ENCODE assay signal across 12 mouse cellular contexts in the genomic region with DNA sequence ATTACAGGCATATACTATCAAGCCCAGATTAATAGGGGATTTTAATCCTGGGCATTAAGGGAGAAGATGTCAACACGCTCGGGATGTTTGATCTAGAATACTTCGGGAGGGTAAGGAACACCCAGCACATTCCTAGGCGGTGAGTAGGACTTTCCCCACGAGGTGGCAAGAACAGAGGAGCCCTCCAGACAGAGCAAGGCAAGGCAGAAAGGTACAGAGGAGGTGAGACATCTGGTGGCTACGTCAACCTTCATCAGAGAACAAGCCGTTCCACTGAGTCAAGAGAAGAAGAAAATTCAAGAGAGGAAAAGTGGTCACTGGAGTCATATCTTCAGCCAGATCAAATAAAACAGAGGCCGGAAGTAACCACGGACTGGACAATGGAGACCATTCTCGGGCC. TPM values are rescaled to one million over a fixed set of nuclear protein-coding genes. Genes with fewer than 3 reads are reported as not detected.
DNase-seq lines count a peak whose midpoint lies in the region; ATAC-seq and TF ChIP-seq lines count a peak whose summit lies in the region.
"Had no signal": no experiment of that assay in that cellular context is flagged by ENCODE, and none has a peak within 500 bp of the region (broad histone marks: within the 10 kb centered on the region; RNA-seq: fewer than 3 reads in every experiment).

No protein-coding gene starts in this region.

- ATAC-seq in liver, embryonic 11.5 days (replicated peaks; ENCODE audit: low FRiP score) = no peak
- ATAC-seq in liver, embryonic 12.5 days = no peak
- no peak for ATAC-seq in liver, embryonic 13.5 days (ENCODE audit: low read depth)

- TF ChIP-seq CTCF in olfactory bulb, adult 2 months (IDR thresholded peaks at IDR 0.05; ENCODE audit: insufficient read depth, low read depth, low read length) = no peak
- no peak for TF ChIP-seq CTCF in thymus, adult 2 months (IDR thresholded peaks at IDR 0.05; ENCODE audit: borderline replicate concordance, control insufficient read depth, extremely low read depth, insufficient read depth, low read length, poor library complexity)

- 26% methylated on average over 10 of the region's 10 CpGs for WGBS in heart, embryonic 10.5 days
- WGBS in liver, embryonic 11.5 days = 37% methylated on average over 10 of the region's 10 CpGs
- WGBS in liver, embryonic 12.5 days (ENCODE audit: insufficient replicate concordance) = 32% methylated on average over 10 of the region's 10 CpGs
- WGBS in liver, embryonic 13.5 days (ENCODE audit: insufficient replicate concordance) = 34% methylated on average over 10 of the region's 10 CpGs
- 45% methylated on average over 10 of the region's 10 CpGs for WGBS in olfactory bulb, adult 2 months
- 45% methylated on average over 10 of the region's 10 CpGs for WGBS in thymus, adult 2 months

- H3K27ac ChIP-seq in heart, embryonic 10.5 days = peak overlapping the region; percentile 84
- peak overlapping the region; percentile 32; the same call in 1 of the 2 replicates for H3K27ac ChIP-seq in liver, embryonic 11.5 days (ENCODE audit: low read depth, low read length)
- H3K27ac ChIP-seq in liver, embryonic 12.5 days = no peak overlapping the region
- H3K27ac ChIP-seq in liver, embryonic 13.5 days = 0 out of 2 replicates have a peak overlapping the region, but pooled peaks have one; percentile 0
- H3K27ac ChIP-seq in olfactory bulb, adult 2 months (ENCODE audit: insufficient read depth, low read depth, low read length) = peak overlapping the region; percentile 91
- no peak overlapping the region for H3K27ac ChIP-seq in thymus, adult 2 months (ENCODE audit: control insufficient read depth, insufficient read depth, low read length)

- no peak overlapping the region for H3K9ac ChIP-seq in liver, embryonic 11.5 days (ENCODE audit: low read depth, low read length)
- H3K9ac ChIP-seq in liver, embryonic 12.5 days = no peak overlapping the region
- H3K9ac ChIP-seq in liver, embryonic 13.5 days = no peak overlapping the region

- no peaks in the 10 kb centered on the region for H3K36me3 ChIP-seq in heart, embryonic 10.5 days
- no peaks in the 10 kb centered on the region for H3K36me3 ChIP-seq in liver, embryonic 11.5 days (ENCODE audit: control insufficient read depth, insufficient read depth, low read length)
- no peaks in the 10 kb centered on the region for H3K36me3 ChIP-seq in liver, embryonic 12.5 days
- no peaks in the 10 kb centered on the region for H3K36me3 ChIP-seq in liver, embryonic 13.5 days
- no peaks in the 10 kb centered on the region for H3K36me3 ChIP-seq in thymus, adult 2 months (ENCODE audit: control insufficient read depth, insufficient read depth, low read length)

- no peak for TF ChIP-seq POLR2A in olfactory bulb, adult 2 months (IDR thresholded peaks at IDR 0.05; ENCODE audit: insufficient read depth, low read depth, low read length)
- TF ChIP-seq POLR2A in thymus, adult 2 months (IDR thresholded peaks at IDR 0.05; ENCODE audit: control insufficient read depth, extremely low read depth, insufficient read depth, low read length, poor library complexity) = no peak

- H3K4me3 ChIP-seq in heart, embryonic 10.5 days = peak overlapping the region; percentile 62
- H3K4me3 ChIP-seq in liver, embryonic 11.5 days (ENCODE audit: low read depth, low read length) = no peak overlapping the region
- no peak overlapping the region for H3K4me3 ChIP-seq in liver, embryonic 12.5 days
- no peak overlapping the region for H3K4me3 ChIP-seq in liver, embryonic 13.5 days (replicated peaks)
- H3K4me3 ChIP-seq in olfactory bulb, adult 2 months (ENCODE audit: insufficient read depth, low read depth, low read length) = 0 out of 2 replicates have a peak overlapping the region, but pooled peaks have one; percentile 20
- no peak overlapping the region for H3K4me3 ChIP-seq in thymus, adult 2 months (ENCODE audit: control insufficient read depth, insufficient read depth, low read length)

- peaks cover 57% of the 10 kb centered on the region for H3K4me1 ChIP-seq in heart, embryonic 10.5 days
- H3K4me1 ChIP-seq in liver, embryonic 11.5 days (replicated peaks; ENCODE audit: control insufficient read depth, insufficient read depth, low read length) = peaks cover 37% of the 10 kb centered on the region
- peaks cover 69% of the 10 kb centered on the region for H3K4me1 ChIP-seq in liver, embryonic 12.5 days
- peaks cover 64% of the 10 kb centered on the region for H3K4me1 ChIP-seq in liver, embryonic 13.5 days (replicated peaks)
- peaks cover 34% of the 10 kb centered on the region for H3K4me1 ChIP-seq in olfactory bulb, adult 2 months (ENCODE audit: control insufficient read depth, insufficient read depth, low read length)
- H3K4me1 ChIP-seq in thymus, adult 2 months (replicated peaks; ENCODE audit: control insufficient read depth, insufficient read depth, low read length) = peaks cover 12% of the 10 kb centered on the region

- H3K9me3 ChIP-seq in heart, embryonic 10.5 days = no peaks in the 10 kb centered on the region
- no peaks in the 10 kb centered on the region for H3K9me3 ChIP-seq in liver, embryonic 11.5 days (ENCODE audit: control insufficient read depth, low read length)
- H3K9me3 ChIP-seq in liver, embryonic 12.5 days (replicated peaks) = no peaks in the 10 kb centered on the region
- no peaks in the 10 kb centered on the region for H3K9me3 ChIP-seq in liver, embryonic 13.5 days (replicated peaks)

- H3K27me3 ChIP-seq in heart, embryonic 10.5 days (ENCODE audit: insufficient read depth, poor library complexity, severe bottlenecking) = peaks cover 8% of the 10 kb centered on the region
- H3K27me3 ChIP-seq in liver, embryonic 11.5 days (replicated peaks; ENCODE audit: control insufficient read depth, insufficient read depth, low read length) = peaks cover 10% of the 10 kb centered on the region; the same call in 1 of the 2 replicates
- peaks cover 43% of the 10 kb centered on the region for H3K27me3 ChIP-seq in liver, embryonic 12.5 days (replicated peaks)
- peaks cover 37% of the 10 kb centered on the region for H3K27me3 ChIP-seq in liver, embryonic 13.5 days
- no peaks in the 10 kb centered on the region for H3K27me3 ChIP-seq in thymus, adult 2 months (ENCODE audit: control insufficient read depth, insufficient read depth, low read length)
- H3K27me3 ChIP-seq: CH12.LX had no signal

- H3K4me2 ChIP-seq in liver, embryonic 11.5 days = peak overlapping the region; percentile 67
- no peak overlapping the region; the same call in 1 of the 2 replicates for H3K4me2 ChIP-seq in liver, embryonic 12.5 days
- no peak overlapping the region for H3K4me2 ChIP-seq in liver, embryonic 13.5 days

- no peak for DNase-seq in heart, embryonic 10.5 days (ENCODE audit: low spot score)
- DNase-seq in heart, postnatal 4 days = no peak
- no peak for DNase-seq in liver, embryonic 11.5 days (ENCODE audit: low spot score)
- DNase-seq in liver, embryonic 13.5 days = no peak
- DNase-seq in thymus, adult 2 months = no peak
- no peak for DNase-seq in layer of hippocampus, adult 9-11 months
- DNase-seq: adrenal gland, adult 8-10 months; layer of hippocampus, postnatal 36 days had no signal

RNA-seq across cellular contexts. Expression of gene Calm2, which starts 26.1 kb away (rescaled TPM):
- polyA plus RNA-seq in heart, embryonic 10.5 days (2016; fragmentation: Nextera tagmentation; extraction: Ambion mirVana) = 738 and 942 TPM in 2 replicates
- 100 to 1,000 TPM; 289 to 299 TPM for total RNA-seq in heart, postnatal 4 days (2021)
- 744 and 764 TPM in 2 replicates for polyA plus RNA-seq in liver, embryonic 11.5 days (2014; fragmentation: Nextera tagmentation; extraction: Ambion mirVana)
- 401 and 435 TPM in 2 replicates for polyA plus RNA-seq in liver, embryonic 12.5 days (2016; fragmentation: Nextera tagmentation; extraction: Ambion mirVana)
- polyA plus RNA-seq in liver, embryonic 13.5 days (2015; fragmentation: Nextera tagmentation; extraction: Ambion mirVana) = 415 and 484 TPM in 2 replicates
- polyA plus RNA-seq in olfactory bulb, adult 2 months (2012; ENCODE audit: insufficient read depth, insufficient read length, low replicate concordance, missing spikeins) = 549 and 1,470 TPM in 2 replicates
- 57.1 and 57.3 TPM in 2 replicates for polyA plus RNA-seq in thymus, adult 2 months (2012; rRNA removed)

RNA-seq across cellular contexts. Expression of gene Stpg4, which starts 45.3 kb away (rescaled TPM):
- polyA plus RNA-seq in heart, embryonic 10.5 days (2016; fragmentation: Nextera tagmentation; extraction: Ambion mirVana) = 0.52 TPM in 1 of 2 replicates, not detected in the other
- not detected for total RNA-seq in heart, postnatal 4 days (2021)
- not detected in 2 replicates for polyA plus RNA-seq in liver, embryonic 11.5 days (2014; fragmentation: Nextera tagmentation; extraction: Ambion mirVana)
- polyA plus RNA-seq in liver, embryonic 12.5 days (2016; fragmentation: Nextera tagmentation; extraction: Ambion mirVana) = not detected in 2 replicates
- not detected in 2 replicates for polyA plus RNA-seq in liver, embryonic 13.5 days (2015; fragmentation: Nextera tagmentation; extraction: Ambion mirVana)
- polyA plus RNA-seq in olfactory bulb, adult 2 months (2012; ENCODE audit: insufficient read depth, insufficient read length, low replicate concordance, missing spikeins) = not detected in 2 replicates
- 0.24 TPM in 1 of 2 replicates, not detected in the other for polyA plus RNA-seq in thymus, adult 2 months (2012; rRNA removed)
- total RNA-seq: adrenal gland, adult 8-10 months; CH12.LX; layer of hippocampus, postnatal 36 days; monocyte, adult 5-6 weeks had no signal

Comparison
In these comparisons a context has a peak if more than half of its experiments do, and no peak if none do; other contexts are left out.
1. H3K27ac ChIP-seq: peak in heart, embryonic 10.5 days (single experiment), liver, embryonic 11.5 days (single experiment), liver, embryonic 13.5 days (single experiment) and olfactory bulb, adult 2 months (single experiment); none in liver, embryonic 12.5 days (single experiment) and thymus, adult 2 months (single experiment).
2. H3K4me3 ChIP-seq: peak in heart, embryonic 10.5 days (single experiment) and olfactory bulb, adult 2 months (single experiment); none in liver, embryonic 11.5 days (single experiment), liver, embryonic 12.5 days (single experiment), liver, embryonic 13.5 days (single experiment) and thymus, adult 2 months (single experiment).